Mouse (Mus musculus) brain, embryonic 14.5 days (tissue): ENCODE data around the gene Wbp1.
"Not testable (repeated sequence)": the region's sequence is repeated elsewhere in the genome, so short reads cannot be mapped to it uniquely, and the experiment has no call there.

Experiments
- CTCF ChIP-seq: fragments of 200-500 bp; IDR thresholded peaks from 2 replicates; pipeline ENCODE4 v1.5.1; 2012; ENCODE audit warnings: inconsistent platforms, mild to moderate bottlenecking, moderate library complexity, borderline replicate concordance; ENCODE audit not compliant: insufficient read depth, insufficient read length; ENCODE audit errors: extremely low read depth
- POLR2A ChIP-seq: fragments of 200-500 bp; IDR thresholded peaks from 2 replicates; pipeline ENCODE4 v1.6.1; 2012; ENCODE audit warnings: mild to moderate bottlenecking, inconsistent platforms, borderline replicate concordance; ENCODE audit not compliant: poor library complexity, insufficient read depth, insufficient read length, severe bottlenecking; ENCODE audit errors: extremely low read depth

GRCm38 (mm10) chr6:83159456-83159855, 38.1 kb upstream of the Wbp1 start:
- peak; percentile 18; the same call in 1 of the 2 replicates for TF ChIP-seq CTCF
- TF ChIP-seq POLR2A, result not testable (repeated sequence)
